Mouse (Mus musculus): ENCODE results near the gene Olfr1406.
"Not testable (repeated sequence)": the region's sequence is repeated elsewhere in the genome, so short reads cannot be mapped to it uniquely, and the experiment has no call there.

The Olfr1406 gene

GRCm38 (mm10) chr1:173190540-173190939, at the start of gene Olfr1406:
Olfr1406 (minus strand) TSS chr1:173190640.
- no peak for DNase-seq (ENCODE audit: low spot score in 2 of 2)

DNA sequence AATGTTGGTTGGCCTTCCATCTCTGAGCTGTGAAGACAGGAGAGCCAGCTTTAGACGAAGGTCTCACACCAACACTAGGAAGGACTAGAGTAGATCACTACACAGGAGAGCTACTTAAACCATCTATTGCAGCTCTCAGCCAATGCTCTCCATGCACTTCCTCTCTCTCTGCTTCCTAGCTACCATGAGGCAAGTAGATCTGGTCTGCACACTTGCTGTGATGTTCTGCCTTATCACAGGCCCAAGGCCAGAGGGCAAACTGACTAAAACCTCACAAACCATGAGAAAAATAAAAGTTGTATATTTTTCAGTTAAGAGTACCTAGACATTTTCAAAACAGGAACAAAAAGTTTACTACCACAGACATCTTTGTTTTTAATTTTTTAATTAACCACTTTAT, 46.6 kb upstream of the Olfr1406 start:
- DNase-seq (ENCODE audit: low spot score in 2 of 2) = not testable (repeated sequence)

DNA sequence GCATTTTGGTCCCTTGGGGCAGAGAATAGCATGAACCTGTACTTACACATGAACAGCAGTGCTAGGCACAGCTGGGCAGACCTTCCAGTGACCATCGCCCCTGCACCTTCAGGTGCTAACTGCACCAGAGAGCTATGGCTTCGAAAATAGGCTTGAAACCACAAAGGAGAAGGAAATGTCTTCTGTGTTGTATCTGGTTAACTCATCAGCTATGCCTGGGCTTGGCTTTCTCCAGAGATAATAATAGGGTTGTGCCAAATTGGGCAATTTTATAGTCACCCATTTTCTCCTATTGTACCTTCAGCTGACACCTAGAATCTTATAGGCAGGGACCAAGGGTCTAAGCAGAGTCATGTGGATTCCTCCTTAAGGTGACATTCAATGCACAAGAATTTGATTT, 36.6 kb upstream of the Olfr1406 start, which contains the start of gene Fcer1a:
Gene Fcer1a (minus strand): TSS at position 134 of the 400 bp plus-strand sequence.
- no peak for DNase-seq (ENCODE audit: low spot score in 2 of 2)

DNA sequence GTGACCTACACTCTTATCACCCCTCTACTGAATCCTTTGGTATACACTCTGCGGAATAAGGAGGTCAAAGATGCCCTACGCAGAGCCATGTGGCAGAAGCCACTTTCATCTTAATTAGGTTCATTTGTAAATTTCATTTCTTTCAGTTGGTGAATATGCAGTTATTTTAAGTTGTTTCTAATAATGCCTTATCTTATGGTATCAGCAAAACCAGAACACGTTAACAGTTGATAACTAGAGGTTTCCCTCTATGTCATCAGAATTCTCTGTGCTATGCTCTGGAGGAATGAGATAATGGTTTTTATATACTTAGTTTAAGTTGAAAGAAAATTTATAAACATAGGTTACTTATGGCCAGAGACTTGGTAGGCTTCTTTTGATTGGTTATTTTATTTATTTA, 26.0 kb upstream of the Olfr1406 start:
- no peak for DNase-seq (ENCODE audit: low spot score in 2 of 2)

- DNase-seq (ENCODE audit: low spot score in 2 of 2) = no peak
These were observed 21.7 kb upstream of the Olfr1406 start, which contains the start of gene Olfr1404 for GRCm38 (mm10) chr1:173212092-173212491. Olfr1404 (plus strand) TSS chr1:173212392.

DNA sequence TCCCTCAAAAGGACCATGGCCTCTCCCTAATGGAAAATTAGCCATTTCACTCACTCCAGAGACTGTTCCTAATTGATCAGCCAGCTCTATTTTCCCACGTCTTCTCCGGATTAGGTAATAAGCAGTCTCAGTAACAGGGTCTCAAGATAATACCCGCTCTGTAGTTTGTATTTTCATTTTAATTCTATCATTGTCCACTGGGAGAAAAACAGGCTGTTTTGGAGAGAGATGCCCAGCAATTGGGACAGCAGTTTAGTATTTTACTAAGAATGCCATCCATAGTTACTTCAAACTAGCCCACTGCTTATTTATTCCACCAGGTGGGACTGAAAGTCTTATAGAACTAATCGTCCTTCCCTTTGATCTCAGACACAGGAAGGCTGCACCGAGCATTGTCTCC, 7.1 kb upstream of the Olfr1406 start, which contains the start of gene Olfr218:
Gene Olfr218 (plus strand): TSS at position 301 of the 400 bp plus-strand sequence.
- no peak for DNase-seq (ENCODE audit: low spot score in 2 of 2)

DNA sequence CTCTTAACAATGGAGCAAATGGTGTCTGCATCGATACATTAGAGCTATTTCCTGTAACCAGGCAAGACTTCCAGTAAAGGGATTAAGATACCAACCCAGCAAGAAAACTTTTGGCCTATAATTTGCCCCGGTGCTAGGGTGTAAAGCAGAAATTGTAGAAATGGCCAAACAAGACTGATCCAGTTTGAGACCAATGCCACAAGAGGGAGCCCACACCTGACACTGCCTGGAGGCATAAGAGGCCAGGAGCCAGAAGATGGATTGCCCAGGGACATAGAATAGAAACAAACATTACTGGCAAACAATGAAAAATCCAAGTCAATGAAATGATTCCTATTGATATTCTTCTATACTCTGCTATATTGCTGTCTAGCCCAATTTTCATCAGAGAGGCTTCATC, 5.9 kb upstream of the Olfr1406 start:
- no peak for DNase-seq (ENCODE audit: low spot score in 2 of 2)

GRCm38 (mm10) chr1:173192059-173192458, 1.6 kb upstream of the Olfr1406 start:
- no peak for DNase-seq (ENCODE audit: low spot score in 2 of 2)

- no peak for DNase-seq (ENCODE audit: low spot score in 2 of 2)
These were observed 16.1 kb downstream of the Olfr1406 start for GRCm38 (mm10) chr1:173174154-173174842.

GRCm38 (mm10) chr1:173137274-173137673, 53.2 kb downstream of the Olfr1406 start, which contains the start of gene Olfr1408:
Olfr1408 (minus strand) TSS chr1:173137374.
- no peak for DNase-seq (ENCODE audit: low spot score in 2 of 2)
